Mouse (Mus musculus): ENCODE results near the gene Lonp2. TPM values are rescaled to one million over a fixed set of nuclear protein-coding genes. Genes with fewer than 3 reads are reported as not detected.

Gene Lonp2
- polyA plus RNA-seq, 1 experiment from 2014 or later, result 93.5 TPM

DNA sequence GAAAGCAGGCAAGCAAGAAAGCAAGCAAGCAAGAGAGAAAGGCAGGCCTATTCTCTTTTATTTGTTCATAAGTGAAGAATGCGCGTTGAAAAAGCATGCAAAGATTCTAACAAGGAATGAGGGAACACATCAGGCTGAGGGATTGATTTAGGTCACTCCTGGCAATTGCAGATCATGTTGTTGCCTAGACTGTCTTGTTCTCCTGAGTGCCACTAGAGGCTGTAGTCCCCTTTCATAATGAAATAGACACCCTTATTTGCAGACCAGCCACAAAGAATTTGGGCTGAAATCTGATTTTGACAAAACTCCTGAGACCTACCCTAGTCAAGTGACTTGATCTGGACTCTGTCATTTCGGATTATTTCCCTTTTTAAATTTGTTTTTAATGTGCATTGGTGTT is 18.8 kb downstream of the Lonp2 start:
- 86% methylated on average over 3 of the region's 3 CpGs for WGBS
- ATAC-seq, result no peak
- Histone ChIP-seq H3K4me3 (ENCODE audit: low read length) (no peak overlapping the region), H3K9ac (ENCODE audit: low read depth, low read length) (no peak overlapping the region), H3K9me3 (ENCODE audit: control insufficient read depth, low read length) (no peaks in the 10 kb centered on the region), H3K36me3 (ENCODE audit: control insufficient read depth, insufficient read depth, low read length) (peaks cover 11% of the 10 kb centered on the region), H3K4me1 (ENCODE audit: control insufficient read depth, insufficient read depth, low read depth, low read length) (no peaks in the 10 kb centered on the region), H3K4me2 (ENCODE audit: low read length) (no peak overlapping the region), H3K27ac (ENCODE audit: low read depth, low read length) (no peak overlapping the region), H3K27me3 (replicated peaks; ENCODE audit: control insufficient read depth, insufficient read depth, low read length) (no peaks in the 10 kb centered on the region)

DNA sequence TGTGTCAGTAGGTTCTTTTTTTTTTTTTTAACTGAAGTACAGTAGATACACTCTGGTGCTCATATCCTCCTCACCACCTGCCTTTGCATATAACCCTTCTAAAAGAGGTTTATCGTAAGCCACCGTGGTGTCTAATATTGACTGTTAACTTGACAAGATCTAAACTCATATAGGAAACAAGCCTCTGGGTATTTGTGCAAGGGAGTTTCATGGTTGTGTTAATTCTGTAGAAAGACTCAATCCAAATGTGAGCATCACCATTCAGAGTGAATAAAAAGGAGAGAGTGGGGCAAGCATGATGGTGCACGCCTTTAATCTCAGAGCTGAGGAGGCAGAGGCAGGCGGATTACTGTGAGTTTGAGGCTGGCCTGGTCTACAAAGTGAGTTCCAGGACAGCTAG is 20.8 kb downstream of the Lonp2 start:
- Histone ChIP-seq H3K9ac (ENCODE audit: low read depth, low read length) (no peak overlapping the region), H3K4me3 (ENCODE audit: low read length) (no peak overlapping the region), H3K36me3 (ENCODE audit: control insufficient read depth, insufficient read depth, low read length) (peaks cover 6% of the 10 kb centered on the region), H3K27me3 (replicated peaks; ENCODE audit: control insufficient read depth, insufficient read depth, low read length) (no peaks in the 10 kb centered on the region), H3K4me2 (ENCODE audit: low read length) (no peak overlapping the region), H3K27ac (ENCODE audit: low read depth, low read length) (no peak overlapping the region), H3K4me1 (ENCODE audit: control insufficient read depth, insufficient read depth, low read depth, low read length) (no peaks in the 10 kb centered on the region), H3K9me3 (ENCODE audit: control insufficient read depth, low read length) (no peaks in the 10 kb centered on the region)
- whole genome bisulfite sequencing, result 97% methylated on average over 4 of the region's 4 CpGs
- no peak for ATAC-seq

- Histone ChIP-seq H3K27me3 (replicated peaks; ENCODE audit: control insufficient read depth, insufficient read depth, low read length) (no peaks in the 10 kb centered on the region), H3K27ac (ENCODE audit: low read depth, low read length) (no peak overlapping the region), H3K9me3 (ENCODE audit: control insufficient read depth, low read length) (no peaks in the 10 kb centered on the region), H3K9ac (ENCODE audit: low read depth, low read length) (no peak overlapping the region), H3K4me3 (ENCODE audit: low read length) (no peak overlapping the region), H3K4me2 (ENCODE audit: low read length) (no peak overlapping the region), H3K4me1 (ENCODE audit: control insufficient read depth, insufficient read depth, low read depth, low read length) (no peaks in the 10 kb centered on the region), H3K36me3 (ENCODE audit: control insufficient read depth, insufficient read depth, low read length) (peaks cover 6% of the 10 kb centered on the region; the same call in 1 of the 2 replicates)
- 91% methylated on average over 3 of the region's 3 CpGs for WGBS
- no peak for ATAC-seq
These were observed 23.9 kb downstream of the Lonp2 start for GRCm38 (mm10) chr8:86647771-86648170.

GRCm38 (mm10) chr8:86651416-86651815 is 27.6 kb downstream of the Lonp2 start:
- Histone ChIP-seq H3K4me3 (ENCODE audit: low read length) (no peak overlapping the region), H3K9me3 (ENCODE audit: control insufficient read depth, low read length) (no peaks in the 10 kb centered on the region), H3K4me2 (ENCODE audit: low read length) (no peak overlapping the region), H3K27me3 (replicated peaks; ENCODE audit: control insufficient read depth, insufficient read depth, low read length) (no peaks in the 10 kb centered on the region), H3K9ac (ENCODE audit: low read depth, low read length) (no peak overlapping the region), H3K27ac (ENCODE audit: low read depth, low read length) (no peak overlapping the region), H3K36me3 (ENCODE audit: control insufficient read depth, insufficient read depth, low read length) (peaks cover 12% of the 10 kb centered on the region), H3K4me1 (ENCODE audit: control insufficient read depth, insufficient read depth, low read depth, low read length) (no peaks in the 10 kb centered on the region)
- no peak for ATAC-seq
- whole genome bisulfite sequencing, result 79% methylated on average over 5 of the region's 5 CpGs

DNA sequence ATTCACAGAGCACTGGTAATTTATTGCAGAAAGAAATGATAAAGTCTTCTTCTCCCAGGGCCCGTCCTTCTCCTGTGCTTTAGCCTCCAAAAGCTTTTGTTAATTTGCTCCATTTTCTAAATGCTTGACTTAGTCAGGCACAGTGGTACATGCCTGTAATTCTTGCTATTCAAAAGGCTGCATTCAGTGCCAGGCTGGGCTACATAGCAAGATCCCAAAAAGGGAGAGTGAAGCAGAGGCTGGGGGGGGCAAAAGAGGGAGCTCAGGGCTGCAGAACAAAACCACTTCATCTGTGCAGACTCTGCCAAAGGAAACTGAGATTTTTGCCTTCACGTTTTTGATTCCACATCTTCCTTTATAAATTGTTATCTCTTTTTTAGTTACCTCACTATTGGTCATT is 28.7 kb downstream of the Lonp2 start:
- H3K9me3 ChIP-seq (ENCODE audit: control insufficient read depth, low read length), result no peaks in the 10 kb centered on the region
- H3K4me2 ChIP-seq (ENCODE audit: low read length), result no peak overlapping the region
- 71% methylated on average over 2 of the region's 2 CpGs for WGBS
- H3K4me3 ChIP-seq (ENCODE audit: low read length), result no peak overlapping the region
- H3K27me3 ChIP-seq (replicated peaks; ENCODE audit: control insufficient read depth, insufficient read depth, low read length), result no peaks in the 10 kb centered on the region
- H3K4me1 ChIP-seq (ENCODE audit: control insufficient read depth, insufficient read depth, low read depth, low read length), result no peaks in the 10 kb centered on the region
- peaks cover 12% of the 10 kb centered on the region for H3K36me3 ChIP-seq (ENCODE audit: control insufficient read depth, insufficient read depth, low read length)
- H3K9ac ChIP-seq (ENCODE audit: low read depth, low read length), result no peak overlapping the region
- no peak for ATAC-seq
- H3K27ac ChIP-seq (ENCODE audit: low read depth, low read length), result no peak overlapping the region

GRCm38 (mm10) chr8:86654578-86654977 is 30.7 kb downstream of the Lonp2 start:
- 82% methylated on average over 1 of the region's 1 CpGs for WGBS
- no peaks in the 10 kb centered on the region for H3K4me1 ChIP-seq (ENCODE audit: control insufficient read depth, insufficient read depth, low read depth, low read length)
- H3K4me2 ChIP-seq (ENCODE audit: low read length), result no peak overlapping the region
- no peak for ATAC-seq
- no peaks in the 10 kb centered on the region for H3K27me3 ChIP-seq (replicated peaks; ENCODE audit: control insufficient read depth, insufficient read depth, low read length)
- H3K9ac ChIP-seq (ENCODE audit: low read depth, low read length), result no peak overlapping the region
- no peaks in the 10 kb centered on the region for H3K9me3 ChIP-seq (ENCODE audit: control insufficient read depth, low read length)
- no peak overlapping the region for H3K27ac ChIP-seq (ENCODE audit: low read depth, low read length)
- H3K36me3 ChIP-seq (ENCODE audit: control insufficient read depth, insufficient read depth, low read length), result peaks cover 15% of the 10 kb centered on the region
- no peak overlapping the region for H3K4me3 ChIP-seq (ENCODE audit: low read length)

DNA sequence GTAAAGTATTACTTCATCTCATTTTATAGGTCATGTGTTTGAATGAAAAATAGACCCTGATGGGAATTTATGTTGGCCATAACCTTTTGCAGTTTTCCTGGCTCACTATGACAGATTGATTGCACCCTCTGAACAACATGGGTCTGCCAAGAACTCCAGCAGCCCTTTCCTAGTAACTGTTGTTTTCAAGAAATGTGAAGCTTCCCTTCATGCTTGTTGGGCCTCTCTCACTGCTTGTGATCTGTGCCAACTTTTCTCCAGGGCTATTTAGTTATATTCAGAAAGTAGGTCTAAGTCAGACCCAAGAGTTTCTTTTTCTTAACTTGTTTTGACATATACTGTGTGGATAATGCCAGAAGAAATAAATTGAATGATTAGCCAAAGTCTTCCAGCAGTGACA is 44.9 kb downstream of the Lonp2 start:
- H3K4me1 ChIP-seq (ENCODE audit: control insufficient read depth, insufficient read depth, low read depth, low read length), result peaks cover 4% of the 10 kb centered on the region; the same call in 1 of the 2 replicates
- H3K4me3 ChIP-seq (ENCODE audit: low read length), result no peak overlapping the region
- no peak overlapping the region for H3K9ac ChIP-seq (ENCODE audit: low read depth, low read length)
- no peaks in the 10 kb centered on the region for H3K9me3 ChIP-seq (ENCODE audit: control insufficient read depth, low read length)
- peaks cover 15% of the 10 kb centered on the region for H3K36me3 ChIP-seq (ENCODE audit: control insufficient read depth, insufficient read depth, low read length)
- H3K4me2 ChIP-seq (ENCODE audit: low read length), result no peak overlapping the region
- peak overlapping the region; percentile 29; the same call in 1 of the 2 replicates for H3K27ac ChIP-seq (ENCODE audit: low read depth, low read length)
- ATAC-seq, result no peak
- no peaks in the 10 kb centered on the region for H3K27me3 ChIP-seq (replicated peaks; ENCODE audit: control insufficient read depth, insufficient read depth, low read length)

GRCm38 (mm10) chr8:86669259-86669658 is 45.4 kb downstream of the Lonp2 start:
- no peak overlapping the region for H3K9ac ChIP-seq (ENCODE audit: low read depth, low read length)
- peak overlapping the region; percentile 29 for H3K27ac ChIP-seq (ENCODE audit: low read depth, low read length)
- peaks cover 15% of the 10 kb centered on the region for H3K36me3 ChIP-seq (ENCODE audit: control insufficient read depth, insufficient read depth, low read length)
- no peaks in the 10 kb centered on the region for H3K27me3 ChIP-seq (replicated peaks; ENCODE audit: control insufficient read depth, insufficient read depth, low read length)
- H3K4me3 ChIP-seq (ENCODE audit: low read length), result no peak overlapping the region
- peak; percentile 56; the same call in 1 of the 2 replicates for ATAC-seq
- H3K4me1 ChIP-seq (ENCODE audit: control insufficient read depth, insufficient read depth, low read depth, low read length), result peaks cover 4% of the 10 kb centered on the region; the same call in 1 of the 2 replicates
- H3K4me2 ChIP-seq (ENCODE audit: low read length), result no peak overlapping the region
- 61% methylated on average over 4 of the region's 4 CpGs for WGBS
- no peaks in the 10 kb centered on the region for H3K9me3 ChIP-seq (ENCODE audit: control insufficient read depth, low read length)

- WGBS, result 82% methylated on average over 3 of the region's 3 CpGs
These were observed 62.8 kb downstream of the Lonp2 start for GRCm38 (mm10) chr8:86686629-86687028.

DNA sequence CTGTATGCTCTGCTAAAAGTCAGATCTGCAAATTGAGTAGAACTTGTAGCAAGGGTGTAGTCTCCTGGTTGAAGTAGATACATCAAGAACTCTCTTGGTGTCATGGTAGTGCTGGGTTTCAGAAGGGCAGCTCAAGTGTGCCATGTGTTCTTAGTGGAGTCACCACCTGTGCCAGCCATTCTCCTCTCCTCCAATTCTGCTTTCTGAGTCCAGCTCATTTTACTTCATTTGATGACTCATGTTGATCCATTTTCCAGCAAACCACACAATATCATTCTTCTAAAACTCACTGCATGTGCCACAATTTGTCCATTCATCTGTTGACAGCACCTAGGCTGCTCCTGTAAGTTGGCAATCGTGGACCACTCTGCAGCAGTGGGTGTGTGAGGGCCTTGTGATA is 68.3 kb downstream of the Lonp2 start:
- no peak overlapping the region for H3K9ac ChIP-seq (ENCODE audit: low read depth, low read length)
- H3K4me2 ChIP-seq (ENCODE audit: low read length), result no peak overlapping the region
- no peak for ATAC-seq
- 93% methylated on average over 1 of the region's 1 CpGs for WGBS
- no peaks in the 10 kb centered on the region for H3K9me3 ChIP-seq (ENCODE audit: control insufficient read depth, low read length)
- H3K36me3 ChIP-seq (ENCODE audit: control insufficient read depth, insufficient read depth, low read length), result peaks cover 3% of the 10 kb centered on the region
- no peaks in the 10 kb centered on the region for H3K27me3 ChIP-seq (replicated peaks; ENCODE audit: control insufficient read depth, insufficient read depth, low read length)
- no peak overlapping the region for H3K27ac ChIP-seq (ENCODE audit: low read depth, low read length)
- H3K4me1 ChIP-seq (ENCODE audit: control insufficient read depth, insufficient read depth, low read depth, low read length), result no peaks in the 10 kb centered on the region
- no peak overlapping the region for H3K4me3 ChIP-seq (ENCODE audit: low read length)

More at GRCm38 (mm10) chr8:86686629-86687028, 62.8 kb downstream of the Lonp2 start:
- H3K36me3 ChIP-seq (ENCODE audit: control insufficient read depth, insufficient read depth, low read length), result peaks cover 3% of the 10 kb centered on the region
- no peak overlapping the region for H3K9ac ChIP-seq (ENCODE audit: low read depth, low read length)
- no peak for ATAC-seq
- H3K27ac ChIP-seq (ENCODE audit: low read depth, low read length), result no peak overlapping the region
- H3K4me1 ChIP-seq (ENCODE audit: control insufficient read depth, insufficient read depth, low read depth, low read length), result no peaks in the 10 kb centered on the region
- no peak overlapping the region for H3K4me3 ChIP-seq (ENCODE audit: low read length)
- H3K4me2 ChIP-seq (ENCODE audit: low read length), result no peak overlapping the region
- H3K27me3 ChIP-seq (replicated peaks; ENCODE audit: control insufficient read depth, insufficient read depth, low read length), result no peaks in the 10 kb centered on the region
- no peaks in the 10 kb centered on the region for H3K9me3 ChIP-seq (ENCODE audit: control insufficient read depth, low read length)

All from hindbrain, embryonic 16.5 days (tissue).